Mouse (Mus musculus) forebrain, embryonic 12.5 days (tissue): ENCODE measurements at regions not wholly inside any gene's neighbourhood (a gene's known extent, or its start where the extent isn't known, plus 50 kb on each side); places are given as distances from the start of the nearest gene placed in this dataset.
A peak's percentile ranks its signal among the peaks of the same experiment; 100 is the strongest.

Source experiments
- ATAC-seq: fragments of 200-750 bp; cut with Nextera tagmentation; 2 replicates; pipeline ENCODE4 v1.8.0; 2017; ENCODE audit warnings: moderate TSS enrichment; ENCODE audit not compliant: low FRiP score
- H3K27ac ChIP-seq: fragments of 300-500 bp; sonication (generic); 2 replicates; pipeline ENCODE4 v1.5.1; 2016; ENCODE audit warnings: mild to moderate bottlenecking
- H3K27me3 ChIP-seq: fragments of 300-500 bp; sonication (generic); 2 replicates; pipeline ENCODE4 v1.6.1; 2016; ENCODE audit warnings: mild to moderate bottlenecking
- H3K36me3 ChIP-seq: fragments of 300-500 bp; sonication (generic); replicated peaks from 2 replicates; pipeline ENCODE4 v1.6.1; 2016; ENCODE audit warnings: mild to moderate bottlenecking
- H3K4me1 ChIP-seq: fragments of 300-500 bp; sonication (generic); 2 replicates; pipeline ENCODE4 v1.6.1; 2016
- H3K4me2 ChIP-seq: fragments of 300-500 bp; sonication (generic); 2 replicates; pipeline ENCODE4 v1.6.1; 2016; ENCODE audit warnings: mild to moderate bottlenecking, moderate library complexity
- H3K4me3 ChIP-seq: fragments of 300-500 bp; sonication (generic); replicated peaks from 2 replicates; pipeline ENCODE4 v1.5.1; 2016; ENCODE audit warnings: mild to moderate bottlenecking
- H3K9ac ChIP-seq: fragments of 300-500 bp; sonication (generic); 2 replicates; pipeline ENCODE4 v1.6.1; 2016; ENCODE audit warnings: mild to moderate bottlenecking
- H3K9me3 ChIP-seq: fragments of 300-500 bp; sonication (generic); 2 replicates; pipeline ENCODE4 v1.6.1; 2016
- WGBS: fragments of 180-500 bp; shearing (Covaris S2); methylation state at CpG from one replicate; pipeline ENCODE4 v1.1.7; 2016; 5-methylcytosine and 5-hydroxymethylcytosine counted together

DNA sequence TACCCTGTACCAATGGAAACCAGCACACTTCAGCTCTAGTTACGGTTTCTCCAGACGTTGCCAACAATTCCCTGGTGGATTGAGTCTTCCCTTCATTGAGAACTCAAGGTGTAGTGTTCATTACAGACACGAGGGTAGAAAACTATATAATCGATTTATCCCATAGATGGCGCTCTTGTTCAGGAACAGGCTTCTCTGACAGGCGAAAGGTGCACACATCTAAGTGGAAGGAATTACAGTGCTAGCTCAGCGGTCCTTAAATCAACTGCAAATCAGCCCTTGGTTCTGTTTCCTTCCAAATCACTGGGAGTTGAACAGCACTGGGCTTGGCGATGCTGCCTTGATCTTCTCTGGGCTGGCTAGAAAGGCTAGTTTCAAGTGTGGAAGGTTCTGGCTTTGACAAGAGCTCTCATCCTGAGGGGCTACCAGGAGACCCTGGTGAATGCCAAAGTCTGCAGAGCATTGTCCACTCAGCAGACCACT lies 161.1 kb downstream of the March11 start:
- Histone ChIP-seq H3K4me3 (no peak overlapping the region), H3K9me3 (no peaks in the 10 kb centered on the region), H3K36me3 (no peaks in the 10 kb centered on the region), H3K4me2 (no peak overlapping the region), H3K27ac (no peak overlapping the region), H3K27me3 (no peaks in the 10 kb centered on the region), H3K9ac (no peak overlapping the region), H3K4me1 (no peaks in the 10 kb centered on the region)
- ATAC-seq: peak; percentile 92
- WGBS: 7% methylated on average over 8 of the region's 8 CpGs

- no peak overlapping the region for H3K27ac ChIP-seq
- H3K4me3 ChIP-seq: no peak overlapping the region
- H3K27me3 ChIP-seq: no peaks in the 10 kb centered on the region
- 82% methylated on average over 5 of the region's 5 CpGs for WGBS
- no peaks in the 10 kb centered on the region for H3K4me1 ChIP-seq
- no peaks in the 10 kb centered on the region for H3K36me3 ChIP-seq
- no peak overlapping the region for H3K4me2 ChIP-seq
- ATAC-seq: no peak
- no peaks in the 10 kb centered on the region for H3K9me3 ChIP-seq
- no peak overlapping the region for H3K9ac ChIP-seq
Observed at GRCm38 (mm10) chr15:26487378-26487777, 178.5 kb downstream of the March11 start.
